Mouse (Mus musculus) limb, embryonic 10.5 days (tissue): Measurements from ENCODE around the gene Adora2b. TPM values are rescaled to one million over a fixed set of nuclear protein-coding genes. Genes with fewer than 3 reads are reported as not detected.
A peak's percentile ranks its signal among the peaks of the same experiment; 100 is the strongest.

Experiments used
- DNase-seq: peaks from one replicate; pipeline ENCODE4 v3.0.0-alpha.2; 2017; ENCODE audit warnings: low spot score
- H3K27ac ChIP-seq: fragments of 300-500 bp; sonication (generic); 2 replicates; pipeline ENCODE4 v1.5.1; 2016; ENCODE audit warnings: mild to moderate bottlenecking
- H3K27me3 ChIP-seq: fragments of 300-500 bp; sonication (generic); 2 replicates; pipeline ENCODE4 v1.6.1; 2016; ENCODE audit warnings: low read depth, mild to moderate bottlenecking; ENCODE audit not compliant: poor library complexity, severe bottlenecking
- H3K36me3 ChIP-seq: fragments of 300-500 bp; sonication (generic); 2 replicates; pipeline ENCODE4 v1.6.1; 2016; ENCODE audit warnings: mild to moderate bottlenecking, moderate library complexity
- H3K4me1 ChIP-seq: fragments of 300-500 bp; sonication (generic); 2 replicates; pipeline ENCODE4 v1.6.1; 2016
- H3K4me3 ChIP-seq: fragments of 300-500 bp; sonication (generic); 2 replicates; pipeline ENCODE4 v1.5.1; 2016; ENCODE audit warnings: mild to moderate bottlenecking, moderate library complexity
- H3K9me3 ChIP-seq: fragments of 300-500 bp; sonication (generic); replicated peaks from 2 replicates; pipeline ENCODE4 v1.6.1; 2016; ENCODE audit warnings: mild to moderate bottlenecking
- WGBS: fragments of 180-500 bp; shearing (Covaris S2); methylation state at CpG from one replicate; pipeline ENCODE4 v1.1.7; 2016; 5-methylcytosine and 5-hydroxymethylcytosine counted together
- polyA plus RNA-seq: library from polyadenylated mRNA; unstranded; fragments of >200 nt; fragmentation: Nextera tagmentation; extraction: Ambion mirVana; gene quantifications from 2 replicates; pipeline ENCODE4 v1.2.1, GENCODE M21; 2016

Adora2b gene
- polyA plus RNA-seq, 1 experiment from 2014 or later = 11.5 TPM

DNA sequence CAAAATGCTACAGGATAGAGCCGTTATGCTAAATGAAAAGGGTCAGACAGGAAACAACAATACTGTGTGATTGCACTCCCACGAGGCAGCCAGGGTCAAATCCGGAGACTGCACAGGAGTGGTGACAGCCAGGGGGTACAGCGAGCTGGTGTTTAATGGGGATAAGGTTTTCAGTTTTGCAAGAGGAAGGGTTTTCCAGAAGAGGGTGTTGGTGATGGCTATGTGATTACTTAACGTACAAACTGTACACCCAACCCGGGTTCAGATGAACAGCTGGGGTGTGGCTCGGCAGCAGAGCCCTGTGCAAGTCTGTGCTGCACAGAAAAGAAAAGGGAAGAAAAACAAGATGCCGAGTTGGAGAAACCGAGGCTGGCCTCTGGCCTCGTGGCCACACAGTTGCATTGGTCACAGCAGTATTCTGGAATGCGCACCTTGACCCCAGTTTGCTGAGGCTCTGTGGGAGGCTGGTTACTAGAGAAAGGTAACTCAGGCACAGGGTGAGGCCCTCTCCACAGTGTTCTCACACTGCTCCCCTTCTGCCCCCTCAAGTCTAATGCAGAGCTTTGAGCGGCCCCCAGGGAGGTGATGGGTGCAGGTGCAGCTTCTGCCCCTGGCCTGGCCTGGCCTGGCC lies 8.0 kb upstream of the Adora2b start:
- no peaks in the 10 kb centered on the region for H3K36me3 ChIP-seq
- DNase-seq = no peak
- 78% methylated on average over 12 of the region's 12 CpGs for WGBS
- H3K27ac ChIP-seq = no peak overlapping the region
- no peak overlapping the region for H3K4me3 ChIP-seq
- H3K9me3 ChIP-seq = no peaks in the 10 kb centered on the region
- no peaks in the 10 kb centered on the region for H3K27me3 ChIP-seq
- H3K4me1 ChIP-seq = peaks cover 11% of the 10 kb centered on the region; the same call in 1 of the 2 replicates

DNA sequence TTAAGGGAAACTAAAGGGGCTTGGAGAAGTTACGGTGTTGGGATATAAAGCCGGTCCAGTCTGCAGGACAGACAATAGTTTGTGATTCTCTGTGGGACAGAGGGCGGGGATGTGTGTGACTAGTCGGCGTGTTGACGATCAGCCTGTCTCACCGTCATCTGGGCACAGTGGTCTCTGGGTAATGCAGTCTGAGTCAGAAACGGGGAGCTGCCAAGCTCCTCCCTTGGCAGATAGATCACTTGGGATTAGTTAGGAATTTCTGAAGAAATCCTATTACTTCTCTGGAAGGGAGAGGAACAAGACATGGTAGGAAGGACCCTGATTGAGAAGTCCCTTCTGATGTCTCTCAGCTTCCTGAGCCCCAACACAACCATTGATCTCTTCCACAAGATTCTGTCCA lies 4.9 kb upstream of the Adora2b start:
- peaks cover 10% of the 10 kb centered on the region for H3K27me3 ChIP-seq
- peaks cover 19% of the 10 kb centered on the region for H3K4me1 ChIP-seq
- H3K36me3 ChIP-seq = no peaks in the 10 kb centered on the region
- WGBS = 93% methylated on average over 8 of the region's 8 CpGs
- no peak overlapping the region for H3K27ac ChIP-seq
- H3K9me3 ChIP-seq = no peaks in the 10 kb centered on the region
- no peak overlapping the region for H3K4me3 ChIP-seq
- no peak for DNase-seq

DNA sequence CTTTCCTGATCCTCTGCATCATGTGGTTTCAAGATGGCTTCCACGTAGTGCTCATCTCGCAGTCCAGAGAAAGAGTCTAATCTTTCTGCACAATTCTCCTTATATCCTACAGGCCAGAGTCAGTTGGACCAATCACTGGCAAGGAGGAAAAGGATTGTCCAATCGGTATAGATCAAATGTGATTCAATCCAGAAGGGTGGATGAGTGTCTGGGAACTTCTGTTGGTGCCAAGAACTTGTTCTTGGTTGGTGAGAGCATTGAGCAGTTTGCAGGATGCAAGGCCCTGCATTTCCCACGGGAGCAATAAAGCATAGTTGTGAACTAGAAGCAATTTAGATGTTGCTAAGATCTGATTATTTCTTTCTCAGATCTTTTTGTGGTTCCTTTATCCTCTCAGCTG lies 4.3 kb upstream of the Adora2b start:
- no peaks in the 10 kb centered on the region for H3K36me3 ChIP-seq
- 86% methylated on average over 4 of the region's 4 CpGs for WGBS
- H3K9me3 ChIP-seq = no peaks in the 10 kb centered on the region
- peaks cover 25% of the 10 kb centered on the region for H3K4me1 ChIP-seq
- H3K27ac ChIP-seq = no peak overlapping the region
- peaks cover 11% of the 10 kb centered on the region for H3K27me3 ChIP-seq
- DNase-seq = no peak
- no peak overlapping the region for H3K4me3 ChIP-seq

DNA sequence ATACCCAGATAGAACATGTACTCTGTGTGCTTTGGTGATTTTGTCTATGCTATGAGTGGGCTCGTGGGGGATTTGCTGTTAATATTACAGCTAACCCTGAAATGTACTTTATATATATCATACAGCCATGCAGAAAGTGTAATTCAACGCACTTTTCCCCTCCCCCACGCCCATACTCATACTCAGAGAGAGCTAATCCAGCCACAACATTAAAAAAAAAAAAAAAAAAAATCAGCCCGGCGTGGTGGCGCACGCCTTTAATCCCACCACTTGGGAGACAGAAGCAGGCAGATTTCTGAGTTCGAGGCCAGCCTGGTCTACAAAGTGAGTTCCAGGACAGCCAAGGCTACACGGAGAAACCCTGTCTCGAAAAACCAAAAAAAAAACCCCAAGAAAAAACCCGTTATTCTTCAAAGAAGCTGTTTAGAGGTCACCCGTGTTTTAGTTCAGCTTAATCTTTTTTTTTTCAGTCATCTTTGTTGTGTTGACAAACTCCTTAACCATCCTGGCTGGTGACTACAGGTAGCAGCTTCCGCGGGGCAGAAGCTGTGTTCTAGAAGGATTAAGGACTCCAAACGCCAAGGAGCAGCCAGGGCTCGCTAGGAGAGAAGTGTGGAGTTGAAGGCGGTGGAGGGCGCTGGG lies 904 bp upstream of the Adora2b start:
- 42% methylated on average over 18 of the region's 18 CpGs for WGBS
- Histone ChIP-seq H3K27ac (peak overlapping the region; percentile 85; the same call in 1 of the 2 replicates), H3K36me3 (no peaks in the 10 kb centered on the region), H3K9me3 (no peaks in the 10 kb centered on the region), H3K4me3 (peak overlapping the region; percentile 66), H3K27me3 (peaks cover 27% of the 10 kb centered on the region), H3K4me1 (peaks cover 48% of the 10 kb centered on the region)
- DNase-seq = no peak

DNA sequence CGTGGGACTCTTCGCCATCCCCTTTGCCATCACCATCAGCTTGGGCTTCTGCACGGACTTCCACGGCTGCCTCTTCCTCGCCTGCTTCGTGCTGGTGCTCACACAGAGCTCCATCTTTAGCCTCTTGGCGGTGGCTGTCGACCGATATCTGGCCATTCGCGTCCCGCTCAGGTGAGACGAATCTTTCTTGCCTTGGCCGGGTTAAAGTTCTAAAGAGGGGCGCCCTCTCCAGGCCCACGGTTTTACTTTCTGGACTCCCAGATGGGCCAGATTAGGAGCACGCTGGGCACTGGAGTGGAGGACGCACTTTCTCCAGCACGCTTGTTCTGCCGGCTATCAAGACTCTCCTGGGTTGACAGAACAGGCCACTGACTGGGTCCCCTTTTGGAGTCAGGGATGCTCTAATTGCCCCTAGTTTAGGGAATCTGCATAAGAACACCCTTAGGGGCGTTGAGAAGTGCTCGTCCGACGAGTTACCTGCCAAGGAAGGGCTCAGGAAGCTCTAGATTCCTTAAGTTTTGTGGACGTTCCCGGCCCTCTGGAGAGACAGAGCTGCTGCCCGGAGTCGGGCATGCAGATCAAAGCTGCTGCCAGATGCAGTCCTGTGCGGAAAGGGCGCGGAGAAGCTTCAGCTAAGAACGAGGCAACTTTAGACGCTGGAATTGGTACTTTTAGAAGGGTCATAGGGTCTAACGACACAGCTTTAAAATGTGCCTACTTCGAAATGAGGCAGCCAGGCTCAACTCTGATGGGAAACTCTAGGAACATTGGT lies 668 bp downstream of the Adora2b start:
- H3K36me3 ChIP-seq = no peaks in the 10 kb centered on the region
- peak overlapping the region; percentile 85 for H3K27ac ChIP-seq
- H3K9me3 ChIP-seq = no peaks in the 10 kb centered on the region
- DNase-seq = peak; percentile 56
- peaks cover 27% of the 10 kb centered on the region for H3K27me3 ChIP-seq
- WGBS = 2% methylated on average over 35 of the region's 35 CpGs
- peak overlapping the region; percentile 66 for H3K4me3 ChIP-seq
- peaks cover 52% of the 10 kb centered on the region for H3K4me1 ChIP-seq

DNA sequence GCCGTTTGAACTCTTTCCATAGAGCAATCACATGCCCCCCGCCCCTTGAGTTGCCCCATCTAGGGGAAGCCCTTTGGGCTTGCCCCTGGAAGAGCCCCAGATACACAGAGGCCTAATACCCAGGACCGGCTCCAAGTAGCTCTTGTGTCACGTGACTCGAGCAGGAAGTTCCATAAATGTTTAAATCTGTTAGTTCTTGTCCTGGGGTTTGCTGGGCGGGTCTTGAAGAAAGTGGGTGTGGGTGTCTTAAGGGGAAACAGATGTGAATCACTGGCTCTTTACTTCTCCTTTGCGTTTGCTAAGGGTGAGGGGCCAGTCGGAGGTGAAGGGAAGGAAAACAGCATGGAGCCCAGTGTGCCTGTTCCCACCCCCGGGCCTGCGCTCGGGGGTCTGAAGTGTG lies 2.3 kb downstream of the Adora2b start:
- peak overlapping the region; percentile 85 for H3K27ac ChIP-seq
- peaks cover 52% of the 10 kb centered on the region for H3K4me1 ChIP-seq
- no peaks in the 10 kb centered on the region for H3K36me3 ChIP-seq
- no peaks in the 10 kb centered on the region for H3K9me3 ChIP-seq
- peak; percentile 68 for DNase-seq
- WGBS = 28% methylated on average over 11 of the region's 11 CpGs
- H3K4me3 ChIP-seq = peak overlapping the region; percentile 66
- H3K27me3 ChIP-seq = peaks cover 27% of the 10 kb centered on the region

DNA sequence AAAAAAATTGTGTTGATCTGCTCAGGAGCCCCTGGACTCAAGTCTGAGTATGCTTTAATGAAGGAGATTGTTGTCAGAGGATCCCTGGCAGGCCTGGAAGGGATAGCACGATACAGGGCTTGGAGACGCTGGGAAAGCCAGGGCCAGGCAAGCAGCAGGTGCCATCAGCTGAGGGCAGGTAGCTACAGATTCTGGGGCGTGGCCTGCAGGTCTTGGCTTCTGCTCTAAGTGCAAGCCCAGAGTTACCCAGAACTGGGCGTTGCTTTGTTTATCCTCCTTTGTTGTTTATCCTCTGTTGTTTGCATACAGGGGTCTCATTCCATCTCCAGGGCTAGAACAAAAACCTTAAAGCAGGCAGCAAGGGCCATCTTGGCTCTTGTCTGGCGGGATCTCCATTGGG lies 4.6 kb downstream of the Adora2b start:
- Histone ChIP-seq H3K27me3 (peaks cover 17% of the 10 kb centered on the region), H3K36me3 (no peaks in the 10 kb centered on the region), H3K4me3 (no peak overlapping the region), H3K9me3 (no peaks in the 10 kb centered on the region), H3K27ac (peak overlapping the region; percentile 36; the same call in 1 of the 2 replicates), H3K4me1 (peaks cover 65% of the 10 kb centered on the region)
- 84% methylated on average over 5 of the region's 5 CpGs for WGBS
- no peak for DNase-seq

DNA sequence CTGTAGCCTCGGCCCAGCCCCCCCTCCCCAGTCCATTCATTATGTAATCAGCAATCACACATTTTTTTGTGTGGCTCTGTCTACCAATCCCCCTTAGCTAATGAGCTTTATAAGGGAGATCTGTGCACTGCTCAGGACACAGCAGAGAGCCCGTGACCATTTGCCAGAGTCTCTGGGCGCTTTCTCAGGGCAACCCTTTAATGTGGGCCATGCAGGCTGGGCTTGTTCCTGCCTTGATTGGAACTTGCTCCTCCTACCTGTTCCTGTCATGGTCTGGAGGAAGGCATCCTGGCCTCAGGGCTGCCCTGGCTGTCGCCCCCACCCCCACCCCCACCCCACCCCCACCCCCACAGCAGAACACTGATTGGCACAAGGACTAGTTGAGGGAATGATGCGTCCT lies 10.4 kb downstream of the Adora2b start:
- Histone ChIP-seq H3K27ac (peak overlapping the region; percentile 68), H3K4me1 (peaks cover 46% of the 10 kb centered on the region), H3K27me3 (no peaks in the 10 kb centered on the region), H3K36me3 (no peaks in the 10 kb centered on the region), H3K4me3 (no peak overlapping the region), H3K9me3 (no peaks in the 10 kb centered on the region)
- no peak for DNase-seq
- WGBS = 49% methylated on average over 5 of the region's 5 CpGs

DNA sequence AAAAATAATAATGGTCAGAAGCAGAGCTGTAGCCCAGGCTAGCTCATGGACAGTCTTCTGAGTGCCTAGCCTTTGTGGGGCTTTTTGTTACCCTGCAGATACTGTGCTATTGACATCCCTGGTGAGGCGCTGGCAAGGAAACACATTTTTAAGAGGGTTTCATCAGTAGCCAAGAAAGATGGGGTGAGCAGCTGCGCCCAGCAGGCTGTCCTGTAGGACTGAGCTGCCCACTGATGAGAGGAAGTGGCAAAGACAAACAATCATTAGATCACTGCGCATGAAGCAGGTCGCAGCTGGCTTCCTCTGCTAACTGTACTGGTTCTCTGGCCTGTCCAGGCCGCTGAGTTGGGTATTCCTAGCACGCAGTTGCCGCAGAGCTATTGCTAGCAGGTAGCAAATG lies 14.8 kb downstream of the Adora2b start:
- Histone ChIP-seq H3K27me3 (no peaks in the 10 kb centered on the region), H3K4me1 (peaks cover 28% of the 10 kb centered on the region), H3K9me3 (no peaks in the 10 kb centered on the region), H3K27ac (no peak overlapping the region), H3K4me3 (no peak overlapping the region), H3K36me3 (peaks cover 17% of the 10 kb centered on the region)
- WGBS = 91% methylated on average over 7 of the region's 7 CpGs
- DNase-seq = no peak

DNA sequence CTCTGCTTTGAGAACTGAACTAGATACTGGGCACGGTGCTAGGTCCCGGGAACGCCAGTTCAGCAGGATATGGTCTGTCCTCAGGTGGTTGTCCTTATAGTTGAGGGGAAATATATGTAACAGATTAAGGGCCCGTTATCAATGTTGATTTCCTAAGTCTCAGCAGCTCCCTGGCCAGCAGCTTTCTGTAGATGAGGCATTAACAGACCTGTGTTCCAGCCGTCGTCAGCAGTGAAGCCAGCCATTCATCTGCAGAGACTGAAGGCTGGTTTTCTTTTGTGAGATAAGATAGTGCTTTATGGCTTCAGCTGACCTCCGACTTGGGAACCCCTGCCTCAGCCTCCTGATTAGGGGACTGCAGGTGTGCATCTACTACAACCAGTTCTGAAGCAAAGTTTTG lies 15.2 kb downstream of the Adora2b start:
- H3K27me3 ChIP-seq = no peaks in the 10 kb centered on the region
- peaks cover 21% of the 10 kb centered on the region for H3K36me3 ChIP-seq
- peaks cover 23% of the 10 kb centered on the region for H3K4me1 ChIP-seq
- no peak overlapping the region for H3K4me3 ChIP-seq
- H3K9me3 ChIP-seq = no peaks in the 10 kb centered on the region
- 63% methylated on average over 7 of the region's 7 CpGs for WGBS
- no peak for DNase-seq
- no peak overlapping the region for H3K27ac ChIP-seq

DNA sequence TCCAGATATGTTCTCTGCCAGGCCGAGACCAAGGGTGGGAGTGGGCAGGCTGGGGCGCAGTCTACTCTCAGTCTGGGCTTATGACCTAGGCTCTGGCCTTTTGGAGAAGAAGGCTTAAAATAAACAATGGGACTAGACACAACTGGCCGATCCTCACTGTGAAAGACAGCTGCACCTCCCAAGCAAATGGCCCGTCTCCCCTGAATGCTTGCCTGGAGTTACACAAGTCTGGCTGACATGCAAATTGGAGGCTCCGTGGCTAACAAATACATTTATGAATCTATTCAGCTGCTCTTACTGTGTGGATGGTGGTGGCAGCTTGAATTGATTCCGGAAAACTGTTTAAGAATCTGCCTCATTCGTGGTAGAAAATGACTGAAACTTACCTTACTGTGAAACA lies 16.9 kb downstream of the Adora2b start:
- WGBS = 84% methylated on average over 7 of the region's 7 CpGs
- Histone ChIP-seq H3K4me3 (no peak overlapping the region), H3K27me3 (no peaks in the 10 kb centered on the region), H3K4me1 (peaks cover 14% of the 10 kb centered on the region), H3K36me3 (peaks cover 22% of the 10 kb centered on the region), H3K9me3 (no peaks in the 10 kb centered on the region), H3K27ac (no peak overlapping the region)
- no peak for DNase-seq

DNA sequence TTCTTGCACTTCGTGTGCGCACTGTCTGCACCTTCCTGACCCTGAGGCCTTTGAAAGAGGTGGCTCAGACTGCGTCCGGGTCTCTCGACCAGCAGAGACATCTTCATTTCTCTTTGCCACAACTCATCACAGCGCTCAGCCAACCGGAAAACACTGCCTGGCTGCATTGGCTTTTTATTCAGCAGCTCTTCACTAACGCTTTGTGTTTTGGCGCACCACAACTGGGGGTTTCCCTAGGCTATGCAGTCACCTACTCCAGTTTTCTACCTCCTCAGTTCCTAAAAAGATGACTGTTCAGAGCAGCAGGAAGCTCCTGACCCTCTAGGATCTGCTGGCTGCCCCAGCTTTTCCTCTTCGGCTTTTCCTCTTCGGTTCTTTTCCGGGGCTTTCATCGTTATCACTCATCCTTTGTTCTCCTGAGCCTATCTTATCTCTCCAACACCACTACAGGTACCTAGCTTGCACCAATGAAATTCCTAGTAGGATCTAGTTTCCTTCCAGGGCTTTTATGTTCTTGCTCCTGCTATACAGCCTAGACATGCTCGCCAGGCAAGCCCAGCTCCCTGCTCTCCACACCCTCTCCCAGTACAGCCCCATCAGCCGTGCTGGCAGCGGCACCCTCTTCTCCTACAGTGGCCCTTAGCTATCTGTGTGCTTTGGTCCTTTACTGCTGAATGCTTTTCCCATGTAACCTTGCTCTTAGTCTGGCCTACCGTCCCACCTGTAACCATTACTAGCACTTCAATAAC lies 17.9 kb downstream of the Adora2b start:
- no peak for DNase-seq
- Histone ChIP-seq H3K27ac (no peak overlapping the region), H3K36me3 (peaks cover 22% of the 10 kb centered on the region), H3K4me3 (no peak overlapping the region), H3K4me1 (peaks cover 12% of the 10 kb centered on the region), H3K27me3 (no peaks in the 10 kb centered on the region), H3K9me3 (no peaks in the 10 kb centered on the region)
- WGBS = 71% methylated on average over 17 of the region's 17 CpGs
